Mouse (Mus musculus) left cerebral cortex, postnatal 25 days (tissue): Measurements from ENCODE around the gene Gm11034. TPM values are rescaled to one million over a fixed set of nuclear protein-coding genes. Genes with fewer than 3 reads are reported as not detected.

ENCODE experiments used
- DNase-seq, 2 experiments: peaks; one replicate each; pipeline ENCODE4 v3.0.0; 2022; ENCODE audit warnings: low spot score in 2 of 2, mixed read lengths in 1 of 2
- intact Hi-C: fragments of 180-260 bp; cut with DNase I; formaldehyde crosslinking; loops from one replicate; pipeline ENCODE4 v1.15.1; 2025
- total RNA-seq, 2 experiments: library from RNA; stranded (reverse); gene quantifications; 2 replicates each; pipeline ENCODE4 v1.2.3; 2021

The Gm11034 gene
- not detected for total RNA-seq

DNA sequence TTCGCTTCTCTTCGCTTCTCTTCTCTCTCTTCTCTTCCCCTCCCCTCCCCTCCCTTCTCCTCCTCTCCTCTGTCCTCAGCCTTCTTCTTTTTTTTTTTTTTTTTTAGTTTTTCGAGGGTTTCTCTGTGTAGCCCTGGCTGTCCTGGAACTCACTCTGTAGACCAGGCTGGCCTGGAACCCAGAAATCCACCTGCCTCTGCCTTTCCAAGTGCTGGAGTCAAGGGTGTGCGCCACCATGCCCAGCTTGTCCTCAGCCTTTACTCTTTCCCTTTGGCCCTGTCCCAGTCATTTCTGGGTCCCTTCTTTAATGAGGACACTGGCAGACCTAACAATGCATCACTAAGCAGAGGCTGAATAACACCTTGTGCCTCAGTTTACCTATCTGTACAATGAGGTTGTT is at the start of gene Gm11034:
Gm11034 (minus strand) TSS at position 101 of the 400 bp plus-strand sequence.
- intact Hi-C loops = no loop called here
- DNase-seq = no peak

DNA sequence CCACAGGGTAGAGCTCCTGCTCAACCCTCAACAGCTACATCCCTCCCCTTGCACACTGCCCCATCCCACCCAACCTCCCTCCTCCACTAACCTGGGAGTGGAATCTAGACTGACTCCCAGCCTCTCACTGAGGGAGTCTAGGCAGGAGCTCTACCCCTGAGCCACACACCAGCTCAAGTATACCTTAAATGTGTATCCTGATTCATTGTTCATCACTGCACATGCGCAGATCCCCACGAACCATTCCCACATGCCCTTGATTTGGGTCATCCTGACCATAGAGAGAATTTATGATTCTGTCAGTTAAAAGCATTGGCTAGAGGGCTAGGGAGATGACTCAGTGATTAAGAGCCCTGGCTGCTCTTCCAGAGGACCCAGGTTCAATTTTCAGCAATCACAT is 49.3 kb upstream of the Gm11034 start:
- DNase-seq = no peak
- intact Hi-C loops = no loop called here

DNA sequence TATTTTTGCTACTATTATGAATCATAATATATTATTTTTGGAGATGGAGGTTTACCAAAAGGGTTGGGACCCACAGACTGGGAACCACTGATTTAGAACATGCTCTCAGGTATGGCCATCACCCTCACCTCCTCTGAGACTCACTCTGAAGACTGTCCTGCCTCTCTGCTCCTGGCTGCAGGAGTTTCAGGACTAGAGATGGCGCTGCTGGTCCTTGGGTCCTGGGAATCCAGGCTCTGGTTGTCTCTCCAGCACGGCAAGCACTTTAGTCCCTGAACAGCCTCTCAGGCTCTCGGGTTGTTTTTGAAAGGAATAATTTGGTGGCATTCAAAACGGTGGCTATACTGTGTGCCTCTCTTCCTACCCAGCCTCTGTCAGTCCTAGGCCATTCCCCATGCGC is 48.4 kb upstream of the Gm11034 start:
- intact Hi-C loops = loop anchor here (1.0 kb wide), 1 partner anchor 103 kb away; no protein-coding TSS in a partner anchor

DNA sequence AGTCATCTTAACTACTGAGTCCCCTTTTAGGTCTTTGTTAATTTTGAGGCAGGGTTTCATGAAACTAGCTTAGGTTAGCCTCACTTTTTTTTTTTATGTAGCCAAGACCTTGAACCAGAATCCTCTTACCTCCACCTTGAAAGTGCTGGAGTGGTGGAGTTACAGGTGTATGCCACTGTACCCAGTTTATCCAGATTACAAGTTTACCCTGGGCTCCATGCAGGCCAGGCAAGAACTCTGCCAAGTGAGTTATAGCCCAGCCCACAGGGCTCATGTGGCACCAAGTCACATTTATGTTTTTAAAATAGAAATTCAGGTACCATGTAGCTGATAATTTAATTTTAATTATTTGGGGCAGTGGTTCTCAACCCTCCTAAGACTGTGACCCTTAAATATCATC is 48.0 kb upstream of the Gm11034 start:
- no peak for DNase-seq
- intact Hi-C loops = loop anchor here (1.0 kb wide), 1 partner anchor 104 kb away; no protein-coding TSS in a partner anchor

More for the DNA sequence above, 48.4 kb upstream of the Gm11034 start:
- DNase-seq = no peak

DNA sequence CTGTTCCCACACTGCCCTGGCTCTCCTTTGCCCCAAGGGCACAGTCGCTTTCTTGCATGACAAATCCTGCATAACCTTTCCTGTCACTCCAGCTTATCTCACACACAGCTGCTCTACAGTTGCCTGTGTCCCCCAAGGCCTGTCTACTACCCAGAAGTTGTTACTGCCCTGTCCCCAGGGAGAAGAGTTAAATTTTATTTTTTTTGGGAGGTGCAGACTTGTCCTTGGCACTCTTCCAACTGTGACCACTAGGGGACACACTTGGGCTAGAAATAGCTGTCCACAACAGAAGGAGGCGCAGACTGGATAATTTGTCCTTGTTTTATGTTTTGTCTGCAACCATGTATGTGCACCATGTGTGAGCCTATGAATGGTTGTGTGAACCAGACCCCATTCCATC is 47.6 kb upstream of the Gm11034 start:
- intact Hi-C loops = loop anchor here (1.0 kb wide), 1 partner anchor 104 kb away; no protein-coding TSS in a partner anchor
- peak; percentile 36 to 43 for DNase-seq

DNA sequence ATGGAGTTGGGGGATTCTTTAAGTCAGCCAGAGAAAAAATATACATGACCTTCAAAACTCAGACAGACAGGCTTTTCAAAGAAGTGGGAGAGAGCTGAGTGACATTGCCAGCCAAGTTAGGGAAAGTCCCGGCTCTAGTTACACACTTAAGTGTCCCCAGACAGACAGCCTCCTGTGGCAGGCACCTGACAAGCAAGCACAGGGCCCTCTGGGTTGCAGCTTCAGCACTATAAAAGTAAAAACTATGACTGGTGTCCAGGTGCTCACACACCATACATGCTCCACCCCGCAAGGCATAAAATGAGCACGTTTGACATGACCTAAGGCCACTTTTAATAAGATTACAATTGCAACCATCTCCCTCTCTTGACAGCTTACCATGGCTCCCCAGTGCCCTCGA is 47.1 kb upstream of the Gm11034 start:
- intact Hi-C loops = no loop called here
- DNase-seq = no peak

DNA sequence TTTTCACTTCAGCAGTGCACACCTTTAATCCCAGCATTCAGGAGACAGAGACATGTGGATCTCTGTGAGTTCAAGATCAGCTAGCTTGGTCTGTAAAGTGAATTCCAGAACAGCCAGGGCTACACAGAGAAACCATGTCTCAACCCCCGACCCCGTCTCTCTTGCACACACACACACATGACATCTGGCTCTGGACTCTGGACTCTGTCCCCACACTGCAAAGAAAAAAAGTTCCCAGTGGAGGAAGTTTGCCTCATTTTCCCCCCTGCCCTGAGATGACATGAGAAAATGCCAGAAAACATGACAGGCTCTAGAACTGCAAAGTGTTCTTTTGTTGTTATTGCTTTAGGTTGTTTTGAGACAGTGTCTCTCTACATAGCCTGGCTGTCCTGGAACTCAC is 46.4 kb upstream of the Gm11034 start:
- no peak for DNase-seq
- intact Hi-C loops = no loop called here

DNA sequence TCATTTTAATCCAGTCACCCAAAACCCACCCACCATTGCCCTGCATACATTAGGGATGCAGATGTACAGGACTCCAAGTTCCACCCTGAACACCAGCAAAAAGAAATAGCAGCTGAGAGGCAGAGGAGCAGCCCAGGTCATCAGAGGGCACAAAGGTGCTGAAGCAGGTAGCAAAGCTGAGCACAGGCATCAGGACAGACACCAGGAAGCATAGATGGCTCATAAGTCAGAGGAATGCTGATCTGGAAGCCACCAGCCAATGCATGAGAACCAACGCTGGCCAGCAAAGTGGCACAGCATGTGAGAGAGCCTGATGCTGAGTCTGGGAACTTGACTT is 44.4 kb upstream of the Gm11034 start:
- no peak for DNase-seq
- intact Hi-C loops = no loop called here

DNA sequence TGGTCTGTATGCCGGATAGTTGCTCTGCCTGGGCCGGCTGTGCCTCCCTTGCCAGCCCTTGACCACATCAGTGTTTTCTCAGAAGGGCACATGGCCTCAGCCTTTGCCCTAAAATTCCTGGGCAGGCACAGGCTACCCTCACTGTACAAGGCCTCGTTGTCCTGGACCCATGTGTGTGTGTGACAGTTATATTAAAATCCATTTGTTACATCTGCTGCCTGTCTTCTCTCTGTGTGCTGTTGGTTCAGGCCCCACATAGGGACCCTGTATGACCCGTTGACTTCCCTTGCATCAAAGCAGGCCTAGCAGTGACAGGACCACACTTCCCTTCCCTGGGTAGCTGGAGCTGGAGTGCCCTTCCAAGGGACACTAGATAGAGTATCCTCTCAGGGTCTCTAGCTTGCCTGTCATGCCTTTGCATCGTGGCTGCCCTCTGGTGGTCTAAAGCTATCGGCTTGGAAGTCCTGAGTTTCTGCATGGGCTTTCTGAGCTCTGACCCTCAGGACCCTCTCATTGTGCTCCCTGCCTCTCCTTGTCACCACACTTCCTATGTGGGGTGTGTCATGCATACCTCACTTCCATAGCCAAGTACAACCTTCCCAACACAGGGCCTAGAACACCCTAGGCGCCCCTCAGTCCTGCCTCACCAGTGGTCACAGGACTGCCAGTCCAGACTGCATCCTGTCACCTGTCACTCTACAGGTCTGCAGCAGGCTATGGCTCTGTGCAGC is 43.9 kb upstream of the Gm11034 start:
- DNase-seq = peak in 1 of 2 experiments; percentile 26
- intact Hi-C loops = no loop called here

DNA sequence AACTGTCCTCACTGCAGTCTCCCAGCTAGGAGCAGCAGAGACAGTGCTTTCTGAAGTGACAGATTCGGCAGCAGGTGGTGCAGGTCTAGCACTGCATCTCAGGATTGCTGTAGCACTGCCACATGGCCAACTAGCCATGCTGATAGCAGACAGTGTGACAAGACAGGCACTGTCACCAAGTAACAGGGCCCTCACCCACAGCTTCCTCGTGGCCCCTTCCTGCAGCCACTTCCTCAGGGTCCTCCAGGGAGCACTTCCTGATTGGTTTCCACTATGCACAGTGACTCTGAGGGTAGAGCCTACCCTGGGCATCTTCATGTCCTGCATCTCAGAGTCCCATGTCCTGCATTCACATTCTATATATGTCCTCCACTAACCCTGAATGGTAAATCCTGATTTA is 31.2 kb upstream of the Gm11034 start:
- DNase-seq = no peak
- intact Hi-C loops = loop anchor here (5.0 kb wide), 1 partner anchor 67 kb away; no protein-coding TSS in a partner anchor

DNA sequence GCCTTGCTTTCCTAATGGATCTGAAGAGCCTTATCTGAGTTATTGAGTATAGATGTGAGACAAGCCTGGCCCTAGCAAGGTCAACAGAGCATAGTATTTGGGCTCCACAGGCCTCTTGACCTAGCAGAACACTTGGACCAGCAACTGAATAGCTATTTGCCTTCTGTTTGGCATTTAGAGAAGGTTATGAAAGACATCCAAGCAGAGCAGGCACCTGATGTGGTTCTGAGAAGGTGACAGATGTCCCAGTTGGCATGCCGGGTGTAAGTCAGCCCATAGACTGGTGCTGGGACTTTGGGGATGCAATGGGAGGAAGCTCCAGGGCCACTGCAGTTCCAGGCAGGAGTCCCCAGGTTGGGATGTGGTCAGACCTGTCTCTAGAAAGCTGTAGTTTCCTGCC is 28.8 kb upstream of the Gm11034 start:
- intact Hi-C loops = loop anchor here (5.0 kb wide), 1 partner anchor 65 kb away; no protein-coding TSS in a partner anchor
- no peak for DNase-seq

DNA sequence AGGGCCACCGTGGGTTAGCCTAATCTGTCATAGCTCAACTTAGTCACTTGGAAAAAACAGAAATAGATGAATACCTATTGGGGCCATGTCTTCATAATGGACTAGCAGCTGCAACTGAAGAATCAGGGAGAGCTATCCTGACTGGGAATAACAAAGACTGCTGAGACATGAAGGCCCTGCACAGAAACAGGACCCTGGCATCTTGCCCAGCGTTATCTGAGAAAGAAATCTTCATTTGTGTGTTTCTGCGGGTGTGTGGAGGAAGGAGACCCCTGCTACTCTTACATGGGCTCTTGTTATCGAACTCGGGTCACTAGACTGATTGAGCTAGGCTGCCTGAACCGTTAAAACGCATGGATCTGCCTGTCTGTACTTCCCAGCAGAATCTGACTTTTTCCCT is 27.5 kb upstream of the Gm11034 start:
- intact Hi-C loops = loop anchor here (5.0 kb wide), 1 partner anchor 64 kb away; no protein-coding TSS in a partner anchor

DNA sequence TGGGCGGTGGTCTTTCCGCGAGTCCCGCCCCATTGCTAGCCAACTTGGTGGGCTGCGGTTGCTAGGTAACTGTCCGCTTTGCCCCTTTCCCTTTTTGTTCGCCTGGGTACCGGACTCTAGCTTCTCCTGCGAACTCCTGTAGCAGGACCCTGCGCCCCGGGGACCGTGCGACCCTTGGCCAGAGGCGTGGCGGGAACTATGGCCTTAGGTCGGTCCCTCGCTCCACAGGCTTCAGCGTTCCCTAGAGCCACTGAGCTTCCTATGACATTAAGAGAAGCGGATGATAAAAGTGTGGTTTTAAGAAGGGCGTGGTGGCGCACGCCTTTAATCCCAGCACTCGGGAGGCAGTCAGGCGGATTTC is 26.9 kb upstream of the Gm11034 start:
- intact Hi-C loops = loop anchor here (5.0 kb wide), 1 partner anchor 63 kb away; no protein-coding TSS in a partner anchor
- DNase-seq = peak in 1 of 2 experiments; percentile 18

More for the DNA sequence above, 27.5 kb upstream of the Gm11034 start:
- no peak for DNase-seq

DNA sequence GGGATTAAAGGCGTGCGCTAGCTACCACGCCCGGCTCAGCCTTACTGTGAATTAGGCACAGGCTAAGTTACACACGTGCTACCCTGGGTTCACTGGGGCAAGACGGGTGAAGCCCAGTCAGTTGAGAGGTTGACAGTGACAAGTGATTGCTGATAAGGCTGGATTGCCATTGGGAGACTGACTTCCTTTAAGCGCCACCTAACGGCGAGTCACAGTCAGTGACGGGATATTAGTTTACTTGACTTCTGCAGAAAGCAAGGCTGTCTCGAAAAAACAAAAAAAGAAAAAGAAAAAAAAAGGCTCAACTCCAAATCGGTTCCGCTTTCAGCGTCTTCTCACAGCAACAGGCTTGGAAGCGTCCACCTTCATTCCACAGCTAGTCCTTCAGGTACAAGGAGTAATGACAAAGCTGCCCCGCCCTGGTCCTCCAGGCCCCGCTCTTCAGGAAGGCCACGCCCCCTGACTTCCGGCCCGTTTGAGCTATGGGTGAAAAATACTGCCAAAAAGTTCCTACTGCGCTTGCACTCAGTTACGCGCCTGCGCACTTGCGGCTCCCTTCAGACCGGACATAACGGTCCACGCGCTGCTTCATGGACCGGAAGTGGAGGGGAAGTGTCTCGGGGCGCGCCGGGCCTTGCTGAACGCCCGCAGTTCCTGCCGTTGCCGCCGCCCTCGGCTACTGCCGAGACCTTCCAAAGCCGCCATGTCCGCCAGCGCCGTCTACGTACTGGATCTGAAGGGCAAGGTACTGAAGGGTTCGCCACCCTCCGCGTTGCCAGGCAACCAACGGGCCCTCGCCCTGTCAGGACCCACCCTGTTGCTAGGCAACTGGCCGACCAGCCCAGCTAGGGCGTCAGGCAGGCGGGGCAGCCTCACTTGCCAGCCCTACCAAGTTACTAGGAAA is 26.3 kb upstream of the Gm11034 start, which contains the start of gene Ap1m1:
Ap1m1 (plus strand) TSS at position 520 of the 904 bp plus-strand sequence.
- intact Hi-C loops = loop anchor here (5.0 kb wide), 1 partner anchor 62 kb away; no protein-coding TSS in a partner anchor
- peak; percentile 98 to 99 for DNase-seq

DNA sequence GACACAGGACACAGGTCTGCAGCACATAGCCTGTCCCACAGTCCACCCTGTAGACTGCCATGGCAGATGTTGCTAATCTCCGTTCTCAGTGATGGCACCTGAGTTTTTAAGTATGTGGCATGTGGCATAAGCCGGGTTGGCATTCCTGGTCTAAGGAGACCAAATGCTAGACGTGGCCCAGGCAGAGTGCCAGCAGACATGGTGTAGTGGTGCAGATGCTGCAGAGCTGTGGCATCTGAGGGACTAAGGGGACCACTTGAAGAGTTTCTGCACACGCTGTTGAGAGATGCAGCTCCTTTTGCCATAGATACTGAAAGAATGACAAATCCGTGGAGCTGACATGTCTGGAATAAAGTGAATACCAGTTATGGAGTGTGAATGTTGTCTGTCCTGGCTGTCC is 9.2 kb upstream of the Gm11034 start:
- intact Hi-C loops = no loop called here
- DNase-seq = no peak

DNA sequence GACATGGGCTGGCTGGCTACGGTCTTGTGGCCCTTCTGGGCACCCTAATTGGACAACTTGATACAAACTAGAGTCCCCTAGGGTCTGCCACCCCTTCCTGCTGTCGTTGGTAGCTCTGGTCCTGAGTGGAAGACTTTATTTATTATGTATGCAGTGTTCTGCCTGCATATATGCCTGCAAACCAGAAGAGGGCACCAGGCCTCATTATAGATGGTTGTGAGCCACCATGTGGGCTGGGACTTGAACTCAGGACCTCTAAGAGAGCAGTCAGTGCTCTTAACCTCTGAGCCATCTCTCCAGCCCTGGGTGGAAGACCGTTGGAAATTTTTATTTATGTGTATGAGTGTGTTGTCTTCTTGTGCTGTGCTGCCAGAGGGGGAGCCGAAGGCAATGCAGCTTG is 7.3 kb upstream of the Gm11034 start:
- intact Hi-C loops = no loop called here
- no peak for DNase-seq

DNA sequence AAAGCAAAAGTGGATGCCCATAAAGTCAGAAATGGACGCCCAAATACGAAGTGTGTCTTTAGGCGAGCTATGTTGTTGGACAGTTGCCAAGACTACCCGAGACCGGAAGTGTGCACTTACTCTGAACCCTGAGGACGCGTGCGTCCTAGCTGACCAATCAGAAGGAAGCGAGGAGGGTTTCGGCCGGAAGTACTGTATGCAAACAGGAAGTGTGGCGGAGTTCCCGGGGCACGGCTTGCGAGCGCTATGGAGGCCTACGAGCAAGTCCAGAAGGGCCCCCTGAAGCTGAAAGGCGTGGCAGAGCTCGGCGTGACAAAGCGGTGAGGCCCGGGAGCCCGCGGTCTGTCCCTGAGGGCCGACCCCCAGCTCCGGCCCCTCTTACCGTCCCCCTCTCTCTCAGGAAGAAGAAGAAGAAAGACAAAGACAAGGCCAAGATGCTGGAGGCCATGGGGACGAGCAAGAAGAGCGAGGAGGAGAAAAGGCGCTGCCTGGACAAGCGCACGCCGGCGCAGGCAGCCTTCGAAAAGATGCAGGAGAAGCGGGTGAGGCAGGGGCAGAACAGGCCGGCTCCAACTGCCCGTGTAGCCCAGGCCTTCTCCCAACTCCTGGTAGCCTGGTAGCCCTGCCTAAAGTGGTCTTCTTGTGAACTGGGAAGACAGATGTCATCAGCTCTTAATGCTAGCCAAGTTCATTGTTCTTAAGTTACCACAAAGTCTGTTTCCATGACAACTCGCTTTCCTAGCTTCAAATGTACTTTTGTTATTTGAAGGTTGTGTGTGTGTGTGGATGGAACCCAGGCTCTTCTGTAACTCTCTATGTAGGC is 6.3 kb upstream of the Gm11034 start, which contains the start of gene Fam32a:
Fam32a (plus strand) TSS at position 190 of the 823 bp plus-strand sequence.
- peak; percentile 91 to 95 for DNase-seq
- intact Hi-C loops = no loop called here

DNA sequence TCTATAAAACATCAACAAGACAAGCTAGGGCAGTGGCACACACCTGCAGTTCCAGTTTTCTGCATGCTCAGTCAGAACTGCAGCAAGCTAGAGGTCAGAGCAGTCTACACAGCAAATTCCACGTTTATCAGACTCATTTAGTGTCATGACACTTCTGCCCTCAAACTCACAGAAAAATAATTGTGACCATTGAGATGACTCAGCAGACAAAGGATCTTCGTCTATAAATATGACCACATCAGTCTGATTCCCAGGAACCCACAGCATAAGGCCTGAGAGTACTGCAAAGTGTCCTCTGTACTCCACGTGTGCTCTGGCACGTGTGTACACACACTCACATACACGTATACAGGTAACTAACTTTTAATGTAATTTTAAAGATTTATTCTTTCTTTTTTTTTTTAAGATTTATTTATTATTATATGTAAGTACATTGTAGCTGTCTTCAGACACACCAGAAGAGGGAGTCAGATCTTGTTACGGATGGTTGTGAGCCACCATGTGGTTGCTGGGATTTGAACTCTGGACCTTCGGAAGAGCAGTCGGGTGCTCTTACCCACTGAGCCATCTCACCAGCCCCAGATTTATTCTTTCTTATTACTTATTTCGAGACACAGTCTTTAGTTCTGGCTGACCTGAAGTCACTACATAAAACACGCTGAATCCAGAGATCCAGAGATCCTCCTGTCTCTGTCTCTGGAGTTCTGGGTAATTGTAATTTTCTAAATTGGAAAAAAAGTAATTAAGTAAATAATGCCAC is 5.5 kb upstream of the Gm11034 start:
- no peak for DNase-seq
- intact Hi-C loops = no loop called here

DNA sequence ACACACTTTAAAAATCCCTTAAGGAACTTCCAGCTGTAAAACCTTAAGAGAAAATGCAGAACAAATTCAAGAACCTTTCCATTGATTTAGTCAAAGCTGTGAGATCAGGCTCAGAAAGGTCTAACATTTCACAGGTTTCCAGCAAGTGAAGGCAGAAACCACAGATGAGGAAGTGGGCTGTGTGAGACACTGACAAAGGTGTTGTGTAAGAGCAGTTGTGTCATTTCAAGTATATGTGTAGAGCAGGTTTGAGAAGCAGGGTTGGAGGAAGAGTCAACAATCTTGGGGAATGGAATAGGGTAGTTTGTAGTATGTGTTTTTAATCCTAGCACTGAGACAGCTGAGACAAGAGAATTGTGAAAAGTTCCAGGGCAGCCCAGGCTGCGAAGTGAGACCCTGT is 2.4 kb upstream of the Gm11034 start:
- intact Hi-C loops = no loop called here
- DNase-seq = no peak
